Mouse (Mus musculus): ENCODE data around the gene Hadh. TPM values are rescaled to one million over a fixed set of nuclear protein-coding genes. Genes with fewer than 3 reads are reported as not detected.

Gene Hadh
- polyA plus RNA-seq, 1 experiment from 2014 or later, result 198 TPM

- no peaks in the 10 kb centered on the region for H3K27me3 ChIP-seq (ENCODE audit: control insufficient read depth, insufficient read depth, low read length)
- no peak overlapping the region; the same call in 1 of the 2 replicates for H3K4me2 ChIP-seq (ENCODE audit: low read length)
- ATAC-seq (ENCODE audit: insufficient number of reproducible peaks, insufficient read depth, low FRiP score, low read depth), result peak; percentile 51; the same call in 1 of the 2 replicates
- peaks cover 30% of the 10 kb centered on the region for H3K36me3 ChIP-seq (ENCODE audit: control insufficient read depth, insufficient read depth, low read length)
- H3K9ac ChIP-seq (ENCODE audit: low read length), result no peak overlapping the region
- peaks cover 7 to 12% of the 10 kb centered on the region in 2 experiments for H3K4me1 ChIP-seq (ENCODE audit: control insufficient read depth in 2 of 2, insufficient read depth in 2 of 2, low read length in 2 of 2)
- 39% methylated on average over 12 of the region's 12 CpGs for WGBS
- H3K27ac ChIP-seq (replicated peaks in 1 of 2; ENCODE audit: control insufficient read depth in 1 of 2, insufficient read depth in 1 of 2, low read depth in 2 of 2, low read length in 2 of 2), result peak overlapping the region in 1 of 2 experiments; percentile 33; a peak in 1 of 4 replicates
- H3K4me3 ChIP-seq (ENCODE audit: control insufficient read depth in 1 of 2, insufficient read depth in 1 of 2, low read depth in 1 of 2, low read length in 2 of 2), result no peak overlapping the region
- no peaks in the 10 kb centered on the region for H3K9me3 ChIP-seq (ENCODE audit: control insufficient read depth, low read length)
Measured at GRCm38 (mm10) chr3:131295513-131296200, 23.8 kb upstream of the Hadh start.

DNA sequence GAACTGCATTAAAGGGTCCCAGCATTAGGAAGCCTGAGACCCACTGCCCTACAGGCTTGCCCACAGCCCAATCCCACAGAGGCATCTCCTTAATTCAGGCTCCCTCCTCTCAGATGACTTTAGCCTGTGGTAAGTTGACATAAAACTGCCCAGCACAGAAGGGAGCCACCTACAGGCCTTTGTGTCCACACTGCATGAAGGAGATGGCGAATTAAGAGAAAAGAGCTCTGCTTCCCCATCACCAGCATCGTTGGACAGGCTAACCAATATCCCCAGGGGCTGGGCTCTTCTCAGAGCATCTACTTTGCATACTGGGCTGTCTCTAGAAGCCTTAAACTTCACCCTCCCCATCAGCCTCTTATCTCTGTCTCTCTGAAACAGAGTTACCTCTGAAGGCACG lies 22.6 kb upstream of the Hadh start:
- H3K4me3 ChIP-seq (ENCODE audit: control insufficient read depth in 1 of 2, insufficient read depth in 1 of 2, low read depth in 1 of 2, low read length in 2 of 2), result no peak overlapping the region
- 37% methylated on average over 3 of the region's 3 CpGs for WGBS
- ATAC-seq (ENCODE audit: insufficient number of reproducible peaks, insufficient read depth, low FRiP score, low read depth), result no peak

GRCm38 (mm10) chr3:131292959-131293358 lies 21.1 kb upstream of the Hadh start:
- no peaks in the 10 kb centered on the region for H3K9me3 ChIP-seq (ENCODE audit: control insufficient read depth, low read length)
- WGBS, result 75% methylated on average over 3 of the region's 3 CpGs
- no peak for ATAC-seq (ENCODE audit: insufficient number of reproducible peaks, insufficient read depth, low FRiP score, low read depth)

More for the DNA sequence above, 22.6 kb upstream of the Hadh start:
- Histone ChIP-seq H3K9ac (ENCODE audit: low read length) (no peak overlapping the region), H3K27ac (replicated peaks in 1 of 2; ENCODE audit: control insufficient read depth in 1 of 2, insufficient read depth in 1 of 2, low read depth in 2 of 2, low read length in 2 of 2) (no peak overlapping the region), H3K36me3 (ENCODE audit: control insufficient read depth, insufficient read depth, low read length) (peaks cover 30% of the 10 kb centered on the region), H3K4me1 (ENCODE audit: control insufficient read depth in 2 of 2, insufficient read depth in 2 of 2, low read length in 2 of 2) (peaks cover 7 to 12% of the 10 kb centered on the region in 2 experiments), H3K9me3 (ENCODE audit: control insufficient read depth, low read length) (no peaks in the 10 kb centered on the region), H3K4me2 (ENCODE audit: low read length) (no peak overlapping the region), H3K27me3 (ENCODE audit: control insufficient read depth, insufficient read depth, low read length) (no peaks in the 10 kb centered on the region)

DNA sequence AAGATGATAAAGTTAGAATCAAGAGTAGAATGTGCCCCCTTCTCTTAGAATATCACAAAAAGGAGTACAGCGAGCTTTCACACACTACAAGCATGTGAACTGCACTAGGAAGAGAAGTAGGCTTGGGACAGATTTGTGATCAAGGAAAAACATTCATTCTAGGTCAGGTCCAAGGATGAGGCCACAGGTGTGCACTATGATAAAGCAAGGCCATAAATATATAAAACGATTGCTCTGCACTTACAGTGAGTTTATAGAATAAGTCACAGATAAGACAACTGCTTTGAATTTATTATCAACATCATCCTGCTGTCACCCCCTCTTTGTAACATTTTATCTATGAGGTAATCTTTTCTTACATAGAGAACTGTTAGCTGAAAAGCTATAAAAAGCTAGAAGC lies 20.4 kb upstream of the Hadh start:
- WGBS, result 82% methylated on average over 2 of the region's 2 CpGs
- Histone ChIP-seq H3K27me3 (ENCODE audit: control insufficient read depth, insufficient read depth, low read length) (no peaks in the 10 kb centered on the region), H3K36me3 (ENCODE audit: control insufficient read depth, insufficient read depth, low read length) (peaks cover 22% of the 10 kb centered on the region; the same call in 1 of the 2 replicates)

More at GRCm38 (mm10) chr3:131292959-131293358, 21.1 kb upstream of the Hadh start:
- no peak overlapping the region for H3K27ac ChIP-seq (replicated peaks in 1 of 2; ENCODE audit: control insufficient read depth in 1 of 2, insufficient read depth in 1 of 2, low read depth in 2 of 2, low read length in 2 of 2)
- no peak overlapping the region for H3K4me2 ChIP-seq (ENCODE audit: low read length)
- H3K36me3 ChIP-seq (ENCODE audit: control insufficient read depth, insufficient read depth, low read length), result peaks cover 29% of the 10 kb centered on the region
- H3K9ac ChIP-seq (ENCODE audit: low read length), result no peak overlapping the region
- no peaks in the 10 kb centered on the region for H3K27me3 ChIP-seq (ENCODE audit: control insufficient read depth, insufficient read depth, low read length)
- no peak overlapping the region for H3K4me3 ChIP-seq (ENCODE audit: control insufficient read depth in 1 of 2, insufficient read depth in 1 of 2, low read depth in 1 of 2, low read length in 2 of 2)
- peaks cover 7 to 12% of the 10 kb centered on the region in 2 experiments for H3K4me1 ChIP-seq (ENCODE audit: control insufficient read depth in 2 of 2, insufficient read depth in 2 of 2, low read length in 2 of 2)

GRCm38 (mm10) chr3:131291890-131292289 lies 20.0 kb upstream of the Hadh start:
- Histone ChIP-seq H3K4me3 (ENCODE audit: control insufficient read depth in 1 of 2, insufficient read depth in 1 of 2, low read depth in 1 of 2, low read length in 2 of 2) (no peak overlapping the region), H3K27me3 (ENCODE audit: control insufficient read depth, insufficient read depth, low read length) (no peaks in the 10 kb centered on the region), H3K9me3 (ENCODE audit: control insufficient read depth, low read length) (no peaks in the 10 kb centered on the region), H3K4me1 (ENCODE audit: control insufficient read depth in 2 of 2, insufficient read depth in 2 of 2, low read length in 2 of 2) (peaks cover 7 to 12% of the 10 kb centered on the region in 2 experiments), H3K9ac (ENCODE audit: low read length) (no peak overlapping the region), H3K36me3 (ENCODE audit: control insufficient read depth, insufficient read depth, low read length) (peaks cover 20% of the 10 kb centered on the region; the same call in 1 of the 2 replicates), H3K4me2 (ENCODE audit: low read length) (no peak overlapping the region), H3K27ac (replicated peaks in 1 of 2; ENCODE audit: control insufficient read depth in 1 of 2, insufficient read depth in 1 of 2, low read depth in 2 of 2, low read length in 2 of 2) (no peak overlapping the region)
- no peak for ATAC-seq (ENCODE audit: insufficient number of reproducible peaks, insufficient read depth, low FRiP score, low read depth)
- 82% methylated on average over 4 of the region's 4 CpGs for WGBS

More for the DNA sequence above, 20.4 kb upstream of the Hadh start:
- ATAC-seq (ENCODE audit: insufficient number of reproducible peaks, insufficient read depth, low FRiP score, low read depth), result no peak
- H3K27ac ChIP-seq (replicated peaks in 1 of 2; ENCODE audit: control insufficient read depth in 1 of 2, insufficient read depth in 1 of 2, low read depth in 2 of 2, low read length in 2 of 2), result no peak overlapping the region
- H3K4me1 ChIP-seq (ENCODE audit: control insufficient read depth in 2 of 2, insufficient read depth in 2 of 2, low read length in 2 of 2), result peaks cover 7 to 12% of the 10 kb centered on the region in 2 experiments
- H3K9me3 ChIP-seq (ENCODE audit: control insufficient read depth, low read length), result no peaks in the 10 kb centered on the region
- H3K4me2 ChIP-seq (ENCODE audit: low read length), result no peak overlapping the region
- no peak overlapping the region for H3K9ac ChIP-seq (ENCODE audit: low read length)
- no peak overlapping the region for H3K4me3 ChIP-seq (ENCODE audit: control insufficient read depth in 1 of 2, insufficient read depth in 1 of 2, low read depth in 1 of 2, low read length in 2 of 2)

DNA sequence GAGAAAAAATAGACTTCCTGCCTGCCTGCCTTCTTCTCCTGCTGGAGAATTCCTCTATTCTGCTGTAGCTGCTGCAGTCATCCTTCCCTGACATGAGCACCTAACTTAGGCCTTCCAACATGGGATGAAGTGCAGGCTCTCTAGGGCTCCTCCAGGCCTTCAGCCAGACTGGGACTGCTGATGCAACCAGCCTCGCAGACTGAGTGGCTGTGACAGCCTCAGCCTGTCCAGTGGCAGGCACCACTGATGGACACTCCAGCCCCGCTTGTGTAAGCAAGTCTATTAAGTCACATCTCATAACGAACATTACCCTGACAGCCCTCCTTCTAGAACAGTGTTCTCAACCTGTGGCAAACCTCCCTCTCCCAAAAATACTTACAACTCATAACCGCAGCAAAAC lies 2.2 kb upstream of the Hadh start:
- no peak overlapping the region for H3K4me3 ChIP-seq (ENCODE audit: control insufficient read depth in 1 of 2, insufficient read depth in 1 of 2, low read depth in 1 of 2, low read length in 2 of 2)
- no peak overlapping the region for H3K9ac ChIP-seq (ENCODE audit: low read length)
- no peak overlapping the region for H3K27ac ChIP-seq (replicated peaks in 1 of 2; ENCODE audit: control insufficient read depth in 1 of 2, insufficient read depth in 1 of 2, low read depth in 2 of 2, low read length in 2 of 2)
- WGBS, result 82% methylated on average over 4 of the region's 4 CpGs
- no peak overlapping the region for H3K4me2 ChIP-seq (ENCODE audit: low read length)
- peaks cover 7 to 21% of the 10 kb centered on the region in 2 experiments; a peak in 3 of 4 replicates for H3K4me1 ChIP-seq (ENCODE audit: control insufficient read depth in 2 of 2, insufficient read depth in 2 of 2, low read length in 2 of 2)
- no peaks in the 10 kb centered on the region for H3K9me3 ChIP-seq (ENCODE audit: control insufficient read depth, low read length)
- H3K27me3 ChIP-seq (ENCODE audit: control insufficient read depth, insufficient read depth, low read length), result no peaks in the 10 kb centered on the region
- no peak for ATAC-seq (ENCODE audit: insufficient number of reproducible peaks, insufficient read depth, low FRiP score, low read depth)
- no peaks in the 10 kb centered on the region for H3K36me3 ChIP-seq (ENCODE audit: control insufficient read depth, insufficient read depth, low read length)

DNA sequence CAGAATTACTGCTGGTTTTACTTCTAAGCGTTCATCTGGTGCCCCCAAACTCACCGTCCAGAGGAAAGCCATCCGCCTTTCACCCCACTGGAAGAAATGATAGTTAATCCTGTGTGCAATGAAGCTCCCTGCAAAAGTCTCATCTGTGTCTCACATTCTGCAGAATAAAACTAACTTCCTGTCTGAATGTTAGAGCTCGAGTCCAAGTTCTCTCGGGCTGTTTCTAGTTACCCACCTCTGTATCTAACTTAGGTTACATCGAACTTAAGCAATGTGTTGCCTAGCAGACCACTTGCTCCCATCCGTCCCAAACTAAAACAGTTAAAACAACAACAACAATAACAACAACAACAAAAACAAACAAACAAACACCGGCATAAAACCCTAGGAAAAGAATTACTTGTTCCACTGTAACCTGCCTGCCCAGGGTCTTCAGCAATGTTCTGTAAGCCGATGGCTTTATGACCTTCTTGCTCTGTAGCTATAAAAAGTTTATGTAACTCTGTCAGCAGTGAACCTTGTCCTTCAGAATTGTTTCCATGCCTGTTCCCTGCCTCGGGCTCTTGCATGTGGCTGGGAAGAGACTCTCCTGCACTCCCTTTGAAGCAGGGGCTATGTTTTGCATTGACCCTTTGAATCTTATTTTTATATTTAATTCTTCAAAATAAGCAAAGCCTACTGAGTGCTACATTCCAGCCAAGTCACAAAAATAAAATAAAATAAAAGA lies 636 bp upstream of the Hadh start:
- Histone ChIP-seq H3K4me3 (ENCODE audit: control insufficient read depth in 1 of 2, insufficient read depth in 1 of 2, low read depth in 1 of 2, low read length in 2 of 2) (peak overlapping the region; percentile 31 to 89), H3K4me1 (ENCODE audit: control insufficient read depth in 2 of 2, insufficient read depth in 2 of 2, low read length in 2 of 2) (peaks cover 7 to 31% of the 10 kb centered on the region in 2 experiments; a peak in 3 of 4 replicates), H3K9me3 (ENCODE audit: control insufficient read depth, low read length) (no peaks in the 10 kb centered on the region), H3K36me3 (ENCODE audit: control insufficient read depth, insufficient read depth, low read length) (peaks cover 6% of the 10 kb centered on the region; the same call in 1 of the 2 replicates), H3K9ac (ENCODE audit: low read length) (peak overlapping the region; percentile 90), H3K27me3 (ENCODE audit: control insufficient read depth, insufficient read depth, low read length) (no peaks in the 10 kb centered on the region), H3K4me2 (ENCODE audit: low read length) (peak overlapping the region; percentile 80), H3K27ac (replicated peaks in 1 of 2; ENCODE audit: control insufficient read depth in 1 of 2, insufficient read depth in 1 of 2, low read depth in 2 of 2, low read length in 2 of 2) (peak overlapping the region; percentile 17 to 90)
- WGBS, result 32% methylated on average over 10 of the region's 10 CpGs
- no peak for ATAC-seq (ENCODE audit: insufficient number of reproducible peaks, insufficient read depth, low FRiP score, low read depth)
